Mouse (Mus musculus): ENCODE results near the gene Capn1.

- no peak for TF ChIP-seq CTCF (IDR thresholded peaks at IDR 0.05; ENCODE audit: low read depth)
- TF ChIP-seq EP300 (IDR thresholded peaks at IDR 0.05; ENCODE audit: low read depth), result no peak
Observed at GRCm38 (mm10) chr19:6063081-6063480, 47.4 kb upstream of the Capn1 start.

Measured in liver, postnatal 0 days (tissue).